Mouse (Mus musculus) limb, embryonic 14.5 days (tissue): ENCODE measurements around the gene Cdk19. TPM values are rescaled to one million over a fixed set of nuclear protein-coding genes. Genes with fewer than 3 reads are reported as not detected.
A peak's percentile ranks its signal among the peaks of the same experiment; 100 is the strongest.

ENCODE experiments used
- ATAC-seq: fragments of 200-750 bp; cut with Nextera tagmentation; 2 replicates; pipeline ENCODE4 v1.8.0; 2017; ENCODE audit warnings: low read depth, moderate number of reproducible peaks, moderate TSS enrichment; ENCODE audit not compliant: low FRiP score
- DNase-seq: peaks from one replicate; pipeline ENCODE4 v3.0.0-alpha.2; 2015; ENCODE audit warnings: low spot score
- H3K27ac ChIP-seq: fragments of 300-500 bp; sonication (generic); replicated peaks from 2 replicates; pipeline ENCODE4 v1.5.1; 2014; ENCODE audit warnings: low read depth, mild to moderate bottlenecking, low read length, moderate library complexity, mixed read lengths
- H3K27me3 ChIP-seq: fragments of 300-500 bp; sonication (generic); 2 replicates; pipeline ENCODE4 v1.6.1; 2014; ENCODE audit warnings: low read length, mixed read lengths; ENCODE audit not compliant: control insufficient read depth, insufficient read depth
- H3K36me3 ChIP-seq: fragments of 300-500 bp; sonication (generic); 2 replicates; pipeline ENCODE4 v1.6.1; 2014; ENCODE audit warnings: mild to moderate bottlenecking, low read length, moderate library complexity, mixed read lengths; ENCODE audit not compliant: control insufficient read depth, insufficient read depth
- H3K4me1 ChIP-seq: fragments of 300-500 bp; sonication (generic); 2 replicates; pipeline ENCODE4 v1.6.1; 2014; ENCODE audit warnings: antibody characterized with exemption, low read length, mixed read lengths; ENCODE audit not compliant: control insufficient read depth, insufficient read depth
- H3K4me2 ChIP-seq: fragments of 300-500 bp; sonication (generic); replicated peaks from 2 replicates; pipeline ENCODE4 v1.6.1; 2014; ENCODE audit warnings: low read depth, mild to moderate bottlenecking, low read length, moderate library complexity; ENCODE audit not compliant: severe bottlenecking
- H3K4me3 ChIP-seq: fragments of 300-500 bp; sonication (generic); replicated peaks from 2 replicates; pipeline ENCODE4 v1.5.1; 2014; ENCODE audit warnings: low read length
- H3K9ac ChIP-seq: fragments of 300-500 bp; sonication (generic); 2 replicates; pipeline ENCODE4 v1.6.1; 2014; ENCODE audit warnings: mild to moderate bottlenecking, low read depth, low read length, moderate library complexity; ENCODE audit not compliant: severe bottlenecking
- H3K9me3 ChIP-seq: fragments of 300-500 bp; sonication (generic); 2 replicates; pipeline ENCODE4 v1.6.1; 2016; ENCODE audit warnings: low read length; ENCODE audit not compliant: control insufficient read depth
- POLR2A ChIP-seq: fragments of 200-500 bp; IDR thresholded peaks from 2 replicates; pipeline ENCODE4 v1.8.0; 2012; ENCODE audit warnings: inconsistent platforms, mild to moderate bottlenecking, moderate library complexity, borderline replicate concordance; ENCODE audit not compliant: insufficient read depth, insufficient read length; ENCODE audit errors: extremely low read depth
- WGBS: fragments of 180-500 bp; shearing (Covaris S2); extraction: QIAGEN DNeasy Blood & Tissue Kit; methylation state at CpG from one replicate; pipeline ENCODE4 v1.1.7; 2014; 5-methylcytosine and 5-hydroxymethylcytosine counted together
- polyA plus RNA-seq, 2 experiments: library from polyadenylated mRNA; depleted of rRNA in 1 of 2; stranded (reverse) in 1 of 2; unstranded in 1 of 2; fragments of >200 nt; fragmentation: Nextera tagmentation in 1 of 2; extraction: Ambion mirVana in 1 of 2; gene quantifications; 2 replicates each; pipeline versions ENCODE4 v1.2.1 to v1.2.3; 2012 to 2014

The Cdk19 gene
- polyA plus RNA-seq, 2 experiments, result 12.2 to 13.5 TPM

- Histone ChIP-seq H3K9ac (no peak overlapping the region), H3K4me2 (no peak overlapping the region), H3K9me3 (no peaks in the 10 kb centered on the region), H3K36me3 (no peaks in the 10 kb centered on the region), H3K4me1 (no peaks in the 10 kb centered on the region; the same call in 1 of the 2 replicates), H3K27me3 (no peaks in the 10 kb centered on the region), H3K27ac (no peak overlapping the region), H3K4me3 (no peak overlapping the region)
- ATAC-seq (no peak), DNase-seq (no peak)
- no peak for TF ChIP-seq POLR2A
- WGBS, result 49% methylated on average over 2 of the region's 2 CpGs
These were observed 19.8 kb downstream of the Cdk19 start for GRCm38 (mm10) chr10:40359131-40359530.

DNA sequence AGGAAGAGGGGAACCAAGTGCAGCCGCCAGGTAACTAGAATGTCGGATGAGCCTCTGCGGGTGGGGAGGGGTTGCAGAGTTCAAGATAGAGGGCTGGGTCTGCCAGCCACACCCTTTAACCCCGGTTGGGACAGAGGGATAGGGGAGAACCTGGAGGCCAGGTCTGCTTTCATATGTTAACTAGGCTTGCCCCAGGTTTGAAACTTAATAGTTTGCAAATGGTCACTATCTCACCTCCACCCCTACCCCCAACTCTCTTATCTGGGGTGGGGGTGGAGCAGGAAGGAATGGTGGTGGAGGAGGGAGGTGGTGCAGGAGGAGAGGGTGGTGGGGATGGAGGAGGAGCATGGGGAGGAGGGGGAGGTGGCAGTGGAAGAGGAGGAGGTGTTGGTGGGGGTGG is 23.6 kb downstream of the Cdk19 start:
- no peak overlapping the region for H3K4me3 ChIP-seq
- no peaks in the 10 kb centered on the region for H3K27me3 ChIP-seq
- TF ChIP-seq POLR2A, result no peak
- DNase-seq, result no peak
- H3K9me3 ChIP-seq, result no peaks in the 10 kb centered on the region
- no peak for ATAC-seq
- no peak overlapping the region for H3K9ac ChIP-seq
- H3K27ac ChIP-seq, result no peak overlapping the region
- H3K4me1 ChIP-seq, result peaks cover 4% of the 10 kb centered on the region; the same call in 1 of the 2 replicates
- H3K36me3 ChIP-seq, result no peaks in the 10 kb centered on the region
- H3K4me2 ChIP-seq, result no peak overlapping the region
- WGBS, result 17% methylated on average over 4 of the region's 4 CpGs

GRCm38 (mm10) chr10:40364642-40365361 is 25.4 kb downstream of the Cdk19 start:
- H3K4me1 ChIP-seq, result peaks cover 13% of the 10 kb centered on the region
- TF ChIP-seq POLR2A, result no peak
- H3K27me3 ChIP-seq, result no peaks in the 10 kb centered on the region
- no peak overlapping the region for H3K4me2 ChIP-seq
- H3K36me3 ChIP-seq, result no peaks in the 10 kb centered on the region
- H3K9ac ChIP-seq, result no peak overlapping the region
- H3K4me3 ChIP-seq, result no peak overlapping the region
- ATAC-seq, result no peak
- no peaks in the 10 kb centered on the region for H3K9me3 ChIP-seq
- no peak overlapping the region for H3K27ac ChIP-seq
- no peak for DNase-seq
- 66% methylated on average over 5 of the region's 5 CpGs for WGBS

DNA sequence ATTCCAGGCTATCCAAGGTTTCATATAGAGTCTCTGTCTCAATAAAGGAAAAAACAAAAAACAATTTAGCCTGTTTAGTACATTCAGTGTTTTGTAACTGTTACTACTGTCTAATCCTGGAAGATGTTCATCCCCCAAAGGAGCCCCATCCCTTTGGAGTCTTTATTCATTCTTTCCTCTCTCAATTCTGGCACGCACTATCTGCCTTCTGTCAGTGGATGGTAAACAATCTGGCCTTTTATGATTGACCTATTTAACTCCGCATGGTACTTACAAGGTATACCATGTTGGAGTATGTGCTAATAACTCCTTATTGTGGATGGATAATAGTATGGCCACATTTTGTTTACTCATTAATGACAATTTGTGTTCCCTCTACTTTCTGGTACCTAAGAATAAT is 26.6 kb downstream of the Cdk19 start:
- no peak for DNase-seq
- Histone ChIP-seq H3K9me3 (no peaks in the 10 kb centered on the region), H3K4me1 (peaks cover 15% of the 10 kb centered on the region), H3K9ac (no peak overlapping the region), H3K4me2 (no peak overlapping the region), H3K27ac (no peak overlapping the region), H3K27me3 (no peaks in the 10 kb centered on the region), H3K4me3 (no peak overlapping the region), H3K36me3 (no peaks in the 10 kb centered on the region)
- no peak for TF ChIP-seq POLR2A
- ATAC-seq, result no peak
- whole genome bisulfite sequencing, result 92% methylated on average over 2 of the region's 2 CpGs

- peaks cover 29% of the 10 kb centered on the region for H3K4me1 ChIP-seq
- no peak overlapping the region for H3K4me3 ChIP-seq
- ATAC-seq, result no peak
These were observed 29.2 kb downstream of the Cdk19 start for GRCm38 (mm10) chr10:40368516-40368915.

More at GRCm38 (mm10) chr10:40368516-40368915, 29.2 kb downstream of the Cdk19 start:
- 30% methylated on average over 1 of the region's 1 CpGs for WGBS
- Histone ChIP-seq H3K9ac (no peak overlapping the region), H3K27me3 (no peaks in the 10 kb centered on the region), H3K4me2 (no peak overlapping the region), H3K27ac (no peak overlapping the region), H3K36me3 (no peaks in the 10 kb centered on the region), H3K9me3 (no peaks in the 10 kb centered on the region)
- no peak for TF ChIP-seq POLR2A
- DNase-seq, result peak; percentile 49
